Mouse (Mus musculus): ENCODE data around the gene Rap1gap2.

The Rap1gap2 gene

DNA sequence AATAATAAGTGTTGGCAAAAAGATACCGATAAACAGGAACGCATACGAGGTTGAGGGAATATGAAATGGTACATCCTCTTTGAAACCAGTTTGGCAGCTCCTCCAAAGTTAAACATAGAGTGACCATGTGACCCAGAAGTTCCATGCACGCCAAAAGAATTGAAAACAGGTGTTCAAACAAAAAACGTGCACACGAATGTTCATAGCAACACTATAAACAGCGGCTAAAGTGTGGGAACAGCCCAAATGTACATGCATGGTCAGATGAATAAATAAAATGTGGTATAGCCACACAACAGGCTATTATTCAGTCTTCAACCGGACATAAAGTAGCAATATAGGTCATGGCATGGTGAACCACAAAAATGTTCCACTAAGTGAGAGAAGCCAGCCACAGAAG lies 108.2 kb downstream of the Rap1gap2 start:
- no peak for DNase-seq (ENCODE audit: low spot score in 2 of 2)

DNA sequence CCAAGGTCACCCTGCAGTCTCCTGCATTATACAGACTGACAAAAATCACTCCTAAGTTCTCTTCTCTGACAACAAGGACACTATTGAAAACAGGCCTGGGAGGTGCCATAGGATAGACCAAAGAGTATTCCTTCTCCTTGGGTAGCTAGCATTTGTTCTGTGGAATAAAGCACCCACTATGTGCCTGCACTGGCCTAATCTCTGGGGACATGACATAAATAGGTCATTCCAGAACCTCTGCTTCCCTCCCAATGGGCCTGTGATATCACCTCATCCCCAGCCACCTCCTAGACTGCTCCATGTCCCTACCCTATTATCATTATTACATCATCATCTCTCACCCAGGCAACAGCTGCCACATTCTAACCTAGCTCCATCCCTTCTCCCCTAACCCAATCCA lies 108.7 kb downstream of the Rap1gap2 start:
- no peak for DNase-seq (ENCODE audit: low spot score in 2 of 2)

DNA sequence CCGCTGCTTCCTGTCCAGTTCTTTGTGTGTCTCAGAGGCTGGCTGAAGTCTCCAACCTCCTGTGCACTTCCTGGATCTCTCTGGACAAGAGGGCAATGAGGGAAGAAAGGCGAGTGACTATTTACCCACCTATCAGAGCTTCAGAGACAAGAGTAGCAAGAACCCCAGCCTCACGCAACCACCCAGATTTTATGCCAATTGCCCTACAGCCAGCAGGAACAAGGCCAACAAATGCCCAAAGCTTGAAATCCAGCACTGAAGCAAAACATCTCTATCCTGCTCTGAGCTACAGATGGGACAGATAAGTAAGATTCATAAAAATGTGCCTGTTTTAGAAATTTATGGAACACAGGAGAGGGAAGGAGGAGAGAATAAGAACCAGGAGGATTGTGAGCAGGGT lies 109.7 kb downstream of the Rap1gap2 start:
- DNase-seq (ENCODE audit: low spot score in 2 of 2): no peak

DNA sequence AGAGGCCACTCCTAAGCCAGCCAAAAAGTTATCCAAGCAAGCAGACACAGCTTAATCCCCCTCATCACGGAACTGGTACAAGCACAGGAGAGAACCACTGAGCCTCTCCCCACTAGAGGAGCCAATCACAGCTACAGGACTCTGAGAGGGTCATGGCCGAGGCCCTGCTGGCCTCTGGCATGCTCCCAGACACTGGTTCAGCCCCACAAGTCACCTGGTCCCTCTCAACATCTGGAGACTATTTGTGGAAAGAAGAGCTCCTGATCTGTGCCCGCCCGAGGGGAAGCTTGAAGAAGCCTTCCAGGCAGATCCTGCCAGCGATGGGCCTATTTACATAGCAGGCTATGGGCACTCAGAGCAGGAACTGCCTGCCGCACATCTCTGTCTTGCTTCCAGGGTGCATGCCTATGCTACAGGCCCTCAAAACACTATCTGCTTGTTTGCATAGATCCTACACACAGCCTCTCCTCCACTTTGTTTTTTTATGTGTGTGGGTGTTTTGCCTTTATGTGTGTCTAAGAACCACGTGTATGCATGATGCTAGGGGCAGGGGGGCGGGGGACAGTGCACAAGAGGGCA lies 111.1 kb downstream of the Rap1gap2 start:
- no peak for DNase-seq (ENCODE audit: low spot score in 2 of 2)

GRCm38 (mm10) chr11:74499058-74499457 lies 111.7 kb downstream of the Rap1gap2 start:
- DNase-seq (ENCODE audit: low spot score in 2 of 2): no peak

- no peak for DNase-seq (ENCODE audit: low spot score in 2 of 2)
These were observed 114.1 kb downstream of the Rap1gap2 start for GRCm38 (mm10) chr11:74496581-74496980.

DNA sequence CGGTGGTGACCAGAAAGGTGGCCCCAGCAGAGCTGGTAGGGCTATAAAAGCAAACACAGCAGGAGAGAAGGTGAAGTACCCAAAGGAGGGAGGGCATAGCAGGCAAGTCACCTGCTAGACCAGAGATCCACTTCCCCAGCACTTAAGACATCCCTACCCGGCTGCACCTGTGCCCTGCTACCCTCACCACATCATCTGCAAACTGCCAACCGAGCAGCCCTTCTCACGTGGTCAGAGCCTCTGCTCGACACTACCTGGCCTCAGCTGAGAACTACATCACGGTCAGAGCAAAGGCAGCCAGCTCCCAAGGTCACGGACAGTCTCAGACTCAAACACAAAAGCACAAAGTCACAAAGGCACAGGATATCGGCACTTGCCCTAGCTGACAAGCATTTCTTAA lies 116.8 kb downstream of the Rap1gap2 start:
- DNase-seq (ENCODE audit: low spot score in 2 of 2): no peak

GRCm38 (mm10) chr11:74493172-74493862 lies 117.4 kb downstream of the Rap1gap2 start:
- DNase-seq (ENCODE audit: low spot score in 2 of 2): no peak

GRCm38 (mm10) chr11:74491130-74491529 lies 119.6 kb downstream of the Rap1gap2 start:
- no peak for DNase-seq (ENCODE audit: low spot score in 2 of 2)

GRCm38 (mm10) chr11:74489239-74489638 lies 121.5 kb downstream of the Rap1gap2 start:
- DNase-seq (ENCODE audit: low spot score in 2 of 2): no peak

DNA sequence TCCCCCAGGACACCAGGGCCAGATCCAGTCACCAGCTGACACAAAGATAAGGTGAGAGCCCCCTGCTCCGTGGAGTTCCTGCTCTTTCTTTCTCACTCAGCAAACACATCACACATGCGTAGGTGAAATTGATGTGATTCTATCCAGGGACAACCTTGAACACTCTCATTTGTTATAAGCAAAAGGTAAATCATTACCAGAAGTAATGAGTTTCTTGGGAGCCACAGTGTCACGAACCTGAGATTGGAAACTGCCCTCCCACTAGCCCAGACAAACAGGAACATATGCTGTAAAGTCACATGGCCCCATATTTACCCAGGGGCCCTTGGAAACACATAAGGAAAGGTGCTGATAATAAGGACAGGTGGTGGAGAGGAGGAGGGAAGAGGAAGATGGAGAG lies 122.8 kb downstream of the Rap1gap2 start:
- DNase-seq (ENCODE audit: low spot score in 2 of 2): no peak

DNA sequence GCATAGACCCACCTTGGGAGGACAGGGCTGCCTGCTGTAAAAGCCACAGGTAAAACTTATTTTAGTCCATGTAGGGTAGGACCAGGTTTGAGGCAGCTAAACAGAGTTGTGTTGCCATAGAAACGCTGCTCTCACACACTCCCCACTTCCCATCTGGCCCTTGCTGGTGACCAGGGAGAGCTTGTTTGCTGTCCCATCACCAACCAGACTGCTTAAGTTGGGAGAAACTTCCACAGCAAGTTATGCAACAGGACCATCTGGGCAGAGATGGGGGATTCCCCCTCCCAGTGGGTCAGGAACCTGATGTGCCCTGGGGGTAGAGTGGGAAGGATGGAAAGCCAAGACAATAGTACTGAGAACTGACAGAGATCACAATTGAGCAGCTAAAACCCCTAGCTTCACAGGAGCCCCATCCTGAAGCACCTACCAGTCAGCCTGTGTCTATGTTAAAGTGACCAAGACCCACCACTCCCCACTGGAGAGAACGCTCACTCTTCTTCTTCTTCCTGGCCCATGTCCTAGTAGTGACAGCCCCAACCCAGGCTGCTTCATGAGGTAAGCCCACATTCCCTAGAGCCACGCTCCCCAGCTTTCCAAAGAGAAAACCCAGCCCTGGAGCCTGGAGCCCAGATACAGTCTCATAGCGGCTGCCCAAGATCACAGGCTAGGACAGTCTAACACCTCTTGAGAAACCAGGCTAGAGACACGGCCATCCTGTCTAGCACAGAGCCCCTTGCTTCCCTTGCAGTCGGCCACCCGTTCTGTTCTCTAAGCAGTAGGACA lies 125.1 kb downstream of the Rap1gap2 start:
- DNase-seq (ENCODE audit: low spot score in 2 of 2): no peak

DNA sequence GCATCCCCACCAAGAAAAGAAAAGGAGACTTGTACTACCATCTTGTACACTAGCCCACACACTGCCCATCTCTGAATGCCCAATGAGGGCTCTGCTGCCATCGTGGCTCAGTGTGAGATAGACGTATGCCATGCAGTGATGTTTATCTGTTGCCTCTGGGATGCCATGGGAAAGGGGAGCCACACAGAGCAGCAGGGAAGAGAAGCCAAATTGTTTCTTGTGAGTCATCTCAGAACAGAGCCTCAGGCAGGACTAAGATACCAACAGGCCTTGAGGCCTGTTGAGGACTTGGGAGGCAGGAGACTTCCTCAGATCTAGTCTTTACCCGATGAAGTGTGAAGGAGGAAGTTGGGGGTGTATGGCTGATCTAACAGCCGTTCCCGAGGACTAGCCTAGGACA lies 126.8 kb downstream of the Rap1gap2 start:
- no peak for DNase-seq (ENCODE audit: low spot score in 2 of 2)

DNA sequence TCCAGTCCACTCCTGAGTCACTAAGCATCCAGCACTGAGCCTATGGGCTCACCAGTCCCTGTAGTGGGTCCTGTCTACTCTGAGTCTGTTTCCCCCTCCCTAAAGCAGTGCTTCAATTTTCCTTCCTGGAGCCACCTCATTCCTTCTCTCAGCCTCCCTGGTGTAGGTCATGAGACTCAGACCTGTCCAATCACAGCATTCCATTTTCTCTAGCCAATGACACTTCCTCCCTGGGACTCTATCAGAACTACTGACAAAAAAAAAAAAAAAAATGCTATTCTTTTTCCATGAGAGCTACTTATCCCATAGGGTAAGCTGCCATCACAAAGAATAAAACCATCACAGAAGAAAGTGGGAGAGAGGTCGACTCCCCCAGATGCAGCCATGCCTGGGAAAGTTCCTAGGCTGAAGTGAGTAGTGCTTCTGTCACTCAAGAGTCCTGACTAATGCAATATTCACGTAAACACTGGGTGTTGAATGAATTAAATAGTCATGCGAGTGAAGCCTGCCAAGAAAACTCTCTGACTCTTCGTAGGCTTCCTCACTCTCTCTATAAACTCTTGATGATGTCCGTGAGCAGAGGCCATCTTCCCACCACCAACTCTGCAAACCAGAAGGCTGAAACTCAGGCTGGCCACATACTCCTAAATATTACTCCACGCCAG lies 127.4 kb downstream of the Rap1gap2 start:
- DNase-seq (ENCODE audit: low spot score in 2 of 2): no peak

DNA sequence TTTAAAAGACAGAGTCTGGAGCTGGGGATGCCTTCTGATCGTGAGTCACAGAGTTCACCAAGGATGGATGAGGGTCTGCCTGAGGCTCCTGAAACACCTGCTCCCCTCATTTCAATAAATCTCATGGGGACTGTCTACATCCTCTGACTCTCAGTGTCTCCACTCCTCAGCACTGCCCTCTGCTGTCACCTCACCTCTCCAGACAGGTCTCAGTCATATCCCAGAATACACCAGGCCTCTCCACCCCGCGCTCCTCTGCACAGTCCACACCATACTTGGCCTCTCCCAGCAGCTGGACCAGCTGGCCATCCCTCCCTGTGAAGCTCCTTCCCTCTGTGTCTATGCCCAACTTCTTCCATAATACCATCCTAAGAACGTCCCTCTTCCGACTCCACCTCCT lies 128.9 kb downstream of the Rap1gap2 start:
- no peak for DNase-seq (ENCODE audit: low spot score in 2 of 2)

DNA sequence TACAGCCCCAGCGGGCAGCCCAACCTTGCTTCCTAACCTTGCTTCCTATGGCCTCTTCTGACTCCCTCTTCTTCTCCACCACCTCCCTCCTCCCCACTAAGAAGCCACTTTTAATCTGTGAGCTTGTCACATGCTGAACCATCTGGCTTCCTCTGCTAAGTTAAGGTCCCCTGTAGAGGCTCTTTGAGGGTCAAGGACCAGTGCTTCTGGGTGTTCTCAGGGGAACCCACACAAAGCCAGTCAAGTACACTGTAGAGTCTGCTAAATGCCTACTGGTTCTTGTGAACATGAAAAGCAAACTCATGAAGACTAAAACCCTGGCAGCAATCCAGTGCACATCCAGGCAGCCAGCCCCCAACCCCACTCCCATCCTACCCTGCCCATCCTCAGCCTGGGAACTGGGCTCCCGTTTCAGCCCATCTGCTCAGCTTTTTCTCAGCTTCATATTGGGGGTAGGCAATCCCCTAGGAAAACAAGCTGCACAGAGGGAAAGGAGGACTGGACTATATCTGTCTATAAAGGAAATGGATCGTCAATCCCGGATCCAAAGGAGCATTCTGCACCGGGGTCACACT lies 130.9 kb downstream of the Rap1gap2 start:
- no peak for DNase-seq (ENCODE audit: low spot score in 2 of 2)

DNA sequence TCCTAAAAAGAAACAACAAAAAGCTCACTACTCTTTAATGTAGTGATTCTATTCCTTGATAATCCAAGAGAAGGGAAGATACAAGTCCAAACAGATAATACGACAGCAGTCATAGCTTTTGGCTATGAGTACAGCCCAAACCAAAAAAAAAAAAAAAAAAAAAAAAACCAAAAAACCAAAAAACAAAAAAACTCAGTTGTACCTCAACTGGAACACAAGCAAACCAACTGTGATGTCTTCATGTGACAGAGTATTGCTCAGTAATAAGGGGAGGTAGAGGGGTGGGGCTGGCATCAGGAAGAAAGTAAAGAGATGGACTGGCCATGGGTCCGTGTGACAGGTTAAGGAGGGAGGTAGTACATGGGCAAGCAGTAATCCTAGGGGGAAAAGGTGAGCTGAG lies 131.8 kb downstream of the Rap1gap2 start:
- DNase-seq (ENCODE audit: low spot score in 2 of 2): no peak

GRCm38 (mm10) chr11:74472671-74473070 lies 138.0 kb downstream of the Rap1gap2 start:
- no peak for DNase-seq (ENCODE audit: low spot score in 2 of 2)

DNA sequence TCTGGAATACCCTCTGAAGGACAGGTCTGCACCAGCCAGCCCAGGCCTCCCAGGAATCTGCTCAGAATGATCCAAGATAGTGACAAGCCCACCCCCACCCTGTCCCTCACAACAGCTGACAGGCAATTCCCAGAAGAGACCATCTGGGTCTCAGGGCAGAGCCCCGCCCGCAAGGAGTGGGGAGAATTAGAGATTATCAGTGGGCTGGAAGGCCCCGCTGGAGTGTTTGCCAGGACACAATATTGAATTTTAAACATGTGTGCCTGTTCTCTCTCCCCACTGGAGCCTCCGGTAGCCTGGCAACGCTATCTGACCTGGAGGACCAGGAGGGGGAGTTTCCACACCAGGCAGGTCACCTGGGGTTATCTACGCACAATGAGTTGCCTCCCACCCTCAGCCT lies 142.5 kb downstream of the Rap1gap2 start:
- no peak for DNase-seq (ENCODE audit: low spot score in 2 of 2)

DNA sequence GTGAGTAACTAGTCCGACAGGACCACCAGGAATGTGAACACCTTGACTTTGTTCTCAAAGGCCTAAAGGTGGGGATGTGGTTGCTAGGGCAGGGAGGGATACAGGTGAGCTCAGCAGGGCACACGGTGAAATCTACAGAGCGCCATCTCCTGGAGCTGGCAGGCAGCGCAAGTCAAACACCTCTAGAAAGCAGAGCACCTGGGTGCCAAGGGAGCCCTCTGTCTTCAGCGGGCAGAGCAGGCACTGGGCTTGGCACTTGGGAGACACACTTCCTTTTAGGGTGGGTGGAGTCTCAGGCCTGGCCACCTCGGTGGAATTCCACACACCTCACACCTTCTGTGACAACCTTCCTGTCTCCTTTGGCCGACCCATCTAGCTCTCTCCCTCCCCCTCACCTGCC lies 145.0 kb downstream of the Rap1gap2 start:
- DNase-seq (ENCODE audit: low spot score in 2 of 2): no peak

- DNase-seq (ENCODE audit: low spot score in 2 of 2): no peak
These were observed 146.3 kb downstream of the Rap1gap2 start for GRCm38 (mm10) chr11:74464181-74464977.
